Mouse (Mus musculus) kidney, adult 2 months (tissue): ENCODE results near the gene Adgrg6.

Source experiments
- CTCF ChIP-seq: fragments of 200-500 bp; conservative IDR thresholded peaks from 2 replicates; pipeline ENCODE4 v1.5.1; 2011; ENCODE audit warnings: low read depth, mild to moderate bottlenecking, control low read depth, low read length, moderate library complexity, mixed read lengths; ENCODE audit not compliant: insufficient read depth, insufficient read length
- POLR2A ChIP-seq: fragments of 200-500 bp; IDR thresholded peaks from one replicate; pipeline ENCODE4 v1.6.1; 2011; ENCODE audit warnings: low read depth, low read length, control low read depth

- TF ChIP-seq CTCF (no peak), POLR2A (no peak)
These were observed 69.1 kb downstream of the Adgrg6 start for GRCm38 (mm10) chr10:14476393-14476792.
